Mouse (Mus musculus): ENCODE results near the gene Elavl4. TPM values are rescaled to one million over a fixed set of nuclear protein-coding genes. Genes with fewer than 3 reads are reported as not detected.

The Elavl4 gene
- polyA plus RNA-seq, 1 experiment: 5.0 TPM

- TF ChIP-seq CTCF (IDR thresholded peaks at IDR 0.05; ENCODE audit: control insufficient read depth, insufficient read depth, insufficient replicate concordance, low read depth, low read length) (no peak), POLR2A (IDR thresholded peaks at IDR 0.05; ENCODE audit: control insufficient read depth, low read depth, low read length) (no peak)
- Histone ChIP-seq H3K27me3 (ENCODE audit: control insufficient read depth, insufficient read depth, low read length) (no peaks in the 10 kb centered on the region), H3K27ac (ENCODE audit: control insufficient read depth, insufficient read depth, low read depth, low read length) (no peak overlapping the region), H3K4me3 (ENCODE audit: control insufficient read depth, low read depth, low read length) (no peak overlapping the region), H3K36me3 (ENCODE audit: control insufficient read depth, insufficient read depth, low read length) (no peaks in the 10 kb centered on the region), H3K4me1 (ENCODE audit: control insufficient read depth, insufficient read depth, low read length) (no peaks in the 10 kb centered on the region)
Measured at GRCm38 (mm10) chr4:110214543-110214942, 137.2 kb downstream of the Elavl4 start.

GRCm38 (mm10) chr4:110213666-110214065 lies 138.0 kb downstream of the Elavl4 start:
- H3K27ac ChIP-seq (ENCODE audit: control insufficient read depth, insufficient read depth, low read depth, low read length): no peak overlapping the region
- TF ChIP-seq CTCF (IDR thresholded peaks at IDR 0.05; ENCODE audit: control insufficient read depth, insufficient read depth, insufficient replicate concordance, low read depth, low read length) (no peak), POLR2A (IDR thresholded peaks at IDR 0.05; ENCODE audit: control insufficient read depth, low read depth, low read length) (no peak)
- H3K4me3 ChIP-seq (ENCODE audit: control insufficient read depth, low read depth, low read length): no peak overlapping the region
- no peaks in the 10 kb centered on the region for H3K27me3 ChIP-seq (ENCODE audit: control insufficient read depth, insufficient read depth, low read length)
- no peaks in the 10 kb centered on the region for H3K4me1 ChIP-seq (ENCODE audit: control insufficient read depth, insufficient read depth, low read length)
- no peaks in the 10 kb centered on the region for H3K36me3 ChIP-seq (ENCODE audit: control insufficient read depth, insufficient read depth, low read length)

GRCm38 (mm10) chr4:110210246-110210645 lies 141.5 kb downstream of the Elavl4 start:
- Histone ChIP-seq H3K4me1 (ENCODE audit: control insufficient read depth, insufficient read depth, low read length) (no peaks in the 10 kb centered on the region), H3K36me3 (ENCODE audit: control insufficient read depth, insufficient read depth, low read length) (no peaks in the 10 kb centered on the region), H3K27ac (ENCODE audit: control insufficient read depth, insufficient read depth, low read depth, low read length) (no peak overlapping the region), H3K27me3 (ENCODE audit: control insufficient read depth, insufficient read depth, low read length) (no peaks in the 10 kb centered on the region), H3K4me3 (ENCODE audit: control insufficient read depth, low read depth, low read length) (no peak overlapping the region)
- TF ChIP-seq CTCF (IDR thresholded peaks at IDR 0.05; ENCODE audit: control insufficient read depth, insufficient read depth, insufficient replicate concordance, low read depth, low read length) (no peak), POLR2A (IDR thresholded peaks at IDR 0.05; ENCODE audit: control insufficient read depth, low read depth, low read length) (no peak)

DNA sequence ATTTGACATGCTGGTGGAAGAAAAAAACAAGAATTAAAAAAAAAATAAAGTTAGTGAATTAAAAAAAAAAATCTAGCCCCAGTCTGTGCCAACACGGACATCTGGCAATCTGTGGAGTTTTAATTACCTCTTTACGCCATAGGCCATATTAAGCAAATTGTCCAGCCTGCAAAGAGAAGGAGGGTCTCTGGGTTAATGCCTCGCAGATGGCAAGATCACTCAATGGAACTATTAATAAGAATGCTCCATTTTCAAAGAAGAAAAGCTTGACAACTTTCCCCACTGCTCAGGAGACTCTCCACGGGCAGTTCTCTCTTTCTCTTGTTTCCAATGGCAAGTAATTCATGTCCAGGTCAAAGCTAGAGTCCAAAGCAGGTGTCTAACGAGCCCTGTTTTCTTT lies 142.1 kb downstream of the Elavl4 start:
- no peak overlapping the region for H3K27ac ChIP-seq (ENCODE audit: control insufficient read depth, insufficient read depth, low read depth, low read length)
- TF ChIP-seq POLR2A (IDR thresholded peaks at IDR 0.05; ENCODE audit: control insufficient read depth, low read depth, low read length): no peak
- no peak for TF ChIP-seq CTCF (IDR thresholded peaks at IDR 0.05; ENCODE audit: control insufficient read depth, insufficient read depth, insufficient replicate concordance, low read depth, low read length)
- no peaks in the 10 kb centered on the region for H3K4me1 ChIP-seq (ENCODE audit: control insufficient read depth, insufficient read depth, low read length)
- no peaks in the 10 kb centered on the region for H3K36me3 ChIP-seq (ENCODE audit: control insufficient read depth, insufficient read depth, low read length)
- no peak overlapping the region for H3K4me3 ChIP-seq (ENCODE audit: control insufficient read depth, low read depth, low read length)
- H3K27me3 ChIP-seq (ENCODE audit: control insufficient read depth, insufficient read depth, low read length): no peaks in the 10 kb centered on the region

- TF ChIP-seq CTCF (IDR thresholded peaks at IDR 0.05; ENCODE audit: control insufficient read depth, insufficient read depth, insufficient replicate concordance, low read depth, low read length): no peak
- TF ChIP-seq POLR2A (IDR thresholded peaks at IDR 0.05; ENCODE audit: control insufficient read depth, low read depth, low read length): no peak
- Histone ChIP-seq H3K27ac (ENCODE audit: control insufficient read depth, insufficient read depth, low read depth, low read length) (no peak overlapping the region), H3K4me1 (ENCODE audit: control insufficient read depth, insufficient read depth, low read length) (no peaks in the 10 kb centered on the region), H3K4me3 (ENCODE audit: control insufficient read depth, low read depth, low read length) (no peak overlapping the region), H3K36me3 (ENCODE audit: control insufficient read depth, insufficient read depth, low read length) (no peaks in the 10 kb centered on the region), H3K27me3 (ENCODE audit: control insufficient read depth, insufficient read depth, low read length) (no peaks in the 10 kb centered on the region)
Measured at GRCm38 (mm10) chr4:110201680-110202079, 150.0 kb downstream of the Elavl4 start.

DNA sequence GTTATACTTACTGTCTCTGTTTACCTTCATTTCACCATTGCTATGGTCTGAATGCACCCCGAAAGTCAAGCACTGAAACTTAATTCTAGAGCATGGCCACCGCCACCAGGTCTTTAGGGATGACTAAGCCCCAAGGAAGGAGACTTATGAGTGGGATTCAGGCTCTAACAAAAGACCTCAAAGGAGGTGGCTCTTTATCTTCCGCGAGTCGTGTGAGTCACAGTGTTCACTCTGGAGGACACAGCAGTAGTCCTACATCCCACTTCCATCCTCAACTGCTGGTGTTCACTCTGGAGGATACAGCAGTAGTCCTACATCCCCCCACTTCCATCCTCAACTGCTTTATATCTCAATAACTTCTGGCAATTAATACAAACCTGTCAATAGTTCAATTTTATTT lies 151.8 kb downstream of the Elavl4 start:
- TF ChIP-seq POLR2A (IDR thresholded peaks at IDR 0.05; ENCODE audit: control insufficient read depth, low read depth, low read length) (no peak), CTCF (IDR thresholded peaks at IDR 0.05; ENCODE audit: control insufficient read depth, insufficient read depth, insufficient replicate concordance, low read depth, low read length) (no peak)
- Histone ChIP-seq H3K27me3 (ENCODE audit: control insufficient read depth, insufficient read depth, low read length) (no peaks in the 10 kb centered on the region), H3K4me3 (ENCODE audit: control insufficient read depth, low read depth, low read length) (no peak overlapping the region), H3K27ac (ENCODE audit: control insufficient read depth, insufficient read depth, low read depth, low read length) (no peak overlapping the region), H3K36me3 (ENCODE audit: control insufficient read depth, insufficient read depth, low read length) (no peaks in the 10 kb centered on the region), H3K4me1 (ENCODE audit: control insufficient read depth, insufficient read depth, low read length) (no peaks in the 10 kb centered on the region)

GRCm38 (mm10) chr4:110198600-110198999 lies 153.1 kb downstream of the Elavl4 start:
- H3K36me3 ChIP-seq (ENCODE audit: control insufficient read depth, insufficient read depth, low read length): no peaks in the 10 kb centered on the region
- H3K4me3 ChIP-seq (ENCODE audit: control insufficient read depth, low read depth, low read length): no peak overlapping the region
- no peak overlapping the region for H3K27ac ChIP-seq (ENCODE audit: control insufficient read depth, insufficient read depth, low read depth, low read length)
- H3K27me3 ChIP-seq (ENCODE audit: control insufficient read depth, insufficient read depth, low read length): no peaks in the 10 kb centered on the region
- no peak for TF ChIP-seq CTCF (IDR thresholded peaks at IDR 0.05; ENCODE audit: control insufficient read depth, insufficient read depth, insufficient replicate concordance, low read depth, low read length)
- TF ChIP-seq POLR2A (IDR thresholded peaks at IDR 0.05; ENCODE audit: control insufficient read depth, low read depth, low read length): no peak
- H3K4me1 ChIP-seq (ENCODE audit: control insufficient read depth, insufficient read depth, low read length): no peaks in the 10 kb centered on the region

- TF ChIP-seq CTCF (IDR thresholded peaks at IDR 0.05; ENCODE audit: control insufficient read depth, insufficient read depth, insufficient replicate concordance, low read depth, low read length): no peak
- no peak for TF ChIP-seq POLR2A (IDR thresholded peaks at IDR 0.05; ENCODE audit: control insufficient read depth, low read depth, low read length)
- H3K27ac ChIP-seq (ENCODE audit: control insufficient read depth, insufficient read depth, low read depth, low read length): no peak overlapping the region
- no peaks in the 10 kb centered on the region for H3K36me3 ChIP-seq (ENCODE audit: control insufficient read depth, insufficient read depth, low read length)
- no peaks in the 10 kb centered on the region for H3K4me1 ChIP-seq (ENCODE audit: control insufficient read depth, insufficient read depth, low read length)
- no peak overlapping the region for H3K4me3 ChIP-seq (ENCODE audit: control insufficient read depth, low read depth, low read length)
- no peaks in the 10 kb centered on the region for H3K27me3 ChIP-seq (ENCODE audit: control insufficient read depth, insufficient read depth, low read length)
Measured at GRCm38 (mm10) chr4:110177263-110177662, 174.4 kb downstream of the Elavl4 start.

All from testis, adult 2 months (tissue).